Mouse (Mus musculus) embryo, embryonic 11.5 days (tissue): ENCODE results near the gene Slc25a5.

Experiments used
- DNase-seq: peaks from one replicate; pipeline ENCODE4 v3.0.0-alpha.2; 2012; ENCODE audit warnings: low read depth, low spot score

Gene Slc25a5

DNA sequence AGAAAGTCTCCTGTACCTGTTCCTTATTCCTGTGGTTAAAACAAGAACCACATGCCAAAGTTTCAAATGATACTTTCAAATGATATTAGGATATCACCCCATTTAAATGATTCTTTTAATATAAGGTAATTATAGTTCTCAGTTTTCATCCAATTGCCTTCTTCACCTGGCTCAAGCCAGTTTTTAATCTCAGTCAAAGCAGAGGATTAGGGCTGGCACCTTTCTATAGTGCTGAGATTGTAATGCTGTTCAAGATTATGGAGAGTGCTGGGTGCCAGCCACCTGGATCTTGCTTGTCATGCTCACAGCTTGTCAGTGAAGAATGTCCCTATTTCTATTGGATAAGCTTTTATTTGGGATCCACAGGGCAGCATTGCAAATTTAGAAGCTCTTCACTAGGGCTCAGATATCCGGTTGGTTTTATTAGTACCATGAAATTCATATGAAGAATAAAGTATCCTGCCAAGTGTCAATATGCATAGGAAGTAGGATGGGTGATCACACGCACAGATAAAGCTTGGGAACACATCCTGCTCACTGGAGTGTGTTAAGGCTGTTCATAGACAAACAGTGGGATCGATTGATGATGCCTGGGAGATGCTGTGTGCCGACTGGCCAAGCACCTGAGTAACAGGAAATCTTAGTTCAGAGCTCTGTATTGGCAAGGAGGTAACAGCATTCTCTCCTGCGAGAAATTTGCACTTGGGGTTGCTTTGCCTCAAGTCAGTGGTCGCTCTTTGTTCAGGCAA lies 3.9 kb downstream of the Slc25a5 start:
- no peak for DNase-seq

DNA sequence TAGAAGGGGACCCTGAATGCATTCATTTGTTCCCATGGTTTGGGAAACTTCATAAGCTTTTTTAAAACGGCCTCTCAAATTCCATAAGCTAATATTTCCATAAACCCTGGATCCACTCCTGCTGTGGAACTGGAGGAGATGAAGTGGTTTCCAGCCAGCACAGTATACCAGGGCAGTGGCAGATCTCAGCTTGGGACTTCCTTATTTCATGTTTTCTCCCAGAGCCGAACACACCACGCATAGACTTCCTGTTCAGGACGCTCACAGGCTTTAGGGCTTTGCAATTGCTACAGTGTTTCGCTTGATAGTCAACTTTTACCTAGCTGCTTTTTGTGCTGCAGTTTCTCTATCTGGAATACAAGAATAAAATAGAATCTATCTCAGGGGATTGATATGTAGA lies 7.7 kb downstream of the Slc25a5 start:
- no peak for DNase-seq

DNA sequence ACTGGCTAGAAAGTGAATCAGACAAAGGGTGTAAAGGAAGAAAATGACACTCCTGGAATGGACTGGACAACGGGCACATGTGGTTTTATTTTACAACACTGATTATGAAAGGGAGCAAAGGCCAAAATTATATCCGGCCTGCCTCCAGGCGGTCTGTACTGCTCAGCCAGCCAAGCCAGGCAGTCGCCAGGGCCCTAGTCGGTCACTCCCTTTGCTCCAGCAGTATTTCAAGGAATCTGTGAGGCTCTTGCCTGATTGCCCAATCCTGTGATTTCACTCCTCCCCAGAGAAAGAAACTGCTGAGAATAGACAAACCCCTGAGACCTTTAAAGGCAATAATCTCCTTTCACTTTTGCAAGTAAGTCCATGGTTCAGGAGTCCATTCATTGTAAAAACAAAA lies 8.7 kb downstream of the Slc25a5 start:
- no peak for DNase-seq

DNA sequence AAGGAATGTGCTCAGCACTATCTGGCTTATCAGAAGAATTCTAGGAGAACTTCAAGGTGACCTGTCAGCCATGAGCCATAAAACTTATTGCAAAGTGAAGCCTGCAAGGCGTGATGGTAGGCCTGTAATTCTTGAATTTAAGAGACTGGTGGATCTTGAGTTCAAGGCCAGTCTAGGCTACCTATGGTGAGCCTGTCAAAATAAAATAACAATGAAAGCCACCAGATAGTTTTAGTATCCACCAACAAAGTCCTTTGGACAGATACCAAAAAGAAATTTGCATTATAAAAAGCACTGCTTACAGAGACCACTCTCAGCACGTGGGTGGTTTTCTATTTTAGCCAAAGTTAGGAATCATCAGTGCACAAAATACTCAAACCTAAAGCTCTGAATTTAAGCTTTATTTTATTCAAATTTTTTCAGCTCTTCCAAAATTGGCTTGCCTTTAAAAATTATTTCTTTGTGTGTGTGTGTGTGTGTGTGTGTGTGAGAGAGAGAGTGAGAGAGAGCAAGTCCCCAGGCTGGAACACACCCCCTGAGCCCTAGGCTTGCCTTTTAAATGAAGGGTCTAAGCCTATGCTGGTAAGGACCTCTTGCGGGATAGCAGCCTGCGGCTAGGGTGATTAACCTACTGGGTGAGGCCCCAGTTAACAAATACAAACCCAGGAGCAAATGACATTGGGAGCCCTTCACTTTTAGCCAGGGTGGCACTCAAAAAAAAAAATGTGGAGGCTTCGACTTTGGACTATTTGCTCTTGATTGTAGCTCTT lies 10.2 kb downstream of the Slc25a5 start:
- DNase-seq: no peak

DNA sequence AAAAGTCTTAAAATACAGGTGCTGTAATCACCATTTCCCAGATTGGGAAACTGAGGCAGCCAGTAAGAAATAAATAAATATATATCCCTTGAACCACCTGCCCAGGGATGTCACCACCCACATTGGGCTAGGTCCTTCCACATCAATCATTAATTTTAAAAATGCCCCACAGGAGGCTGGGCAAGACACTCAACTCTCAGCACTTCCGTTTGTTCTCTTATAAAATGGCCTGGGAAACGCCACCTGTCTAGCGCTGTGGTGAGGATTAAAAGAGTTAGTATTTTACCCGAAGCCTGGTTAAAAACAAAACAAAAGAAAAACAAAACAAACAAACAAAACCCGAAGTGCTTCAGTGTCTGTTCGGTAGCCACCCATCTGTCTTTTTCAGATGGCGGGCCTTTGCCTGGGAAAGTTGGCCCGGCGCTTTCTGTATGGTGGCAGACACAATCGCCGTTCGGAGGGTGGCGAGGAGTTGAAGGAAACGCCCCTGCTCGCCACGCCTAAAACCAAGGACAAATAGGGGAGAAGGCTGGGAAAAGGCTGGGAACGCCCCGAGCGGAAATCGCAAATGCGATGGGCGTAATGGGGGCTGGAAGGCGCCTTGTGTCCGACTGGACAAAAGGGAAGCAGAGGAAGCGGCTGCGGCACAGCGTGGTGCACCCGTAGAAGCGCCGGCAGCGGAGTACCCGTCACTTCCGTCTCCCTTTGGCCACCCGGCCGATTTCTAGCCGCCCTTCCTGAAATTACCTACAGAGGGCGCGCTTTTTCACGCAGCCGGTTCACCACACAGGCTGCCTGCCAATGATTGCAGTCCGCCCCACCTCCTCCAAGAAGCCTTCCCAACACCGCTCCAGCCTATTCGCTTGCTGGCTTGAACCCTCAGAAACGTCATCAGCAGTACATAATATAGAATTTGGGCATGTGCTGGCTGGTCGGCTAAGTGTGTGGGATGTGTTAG lies 12.2 kb downstream of the Slc25a5 start:
- peak; percentile 67 for DNase-seq

DNA sequence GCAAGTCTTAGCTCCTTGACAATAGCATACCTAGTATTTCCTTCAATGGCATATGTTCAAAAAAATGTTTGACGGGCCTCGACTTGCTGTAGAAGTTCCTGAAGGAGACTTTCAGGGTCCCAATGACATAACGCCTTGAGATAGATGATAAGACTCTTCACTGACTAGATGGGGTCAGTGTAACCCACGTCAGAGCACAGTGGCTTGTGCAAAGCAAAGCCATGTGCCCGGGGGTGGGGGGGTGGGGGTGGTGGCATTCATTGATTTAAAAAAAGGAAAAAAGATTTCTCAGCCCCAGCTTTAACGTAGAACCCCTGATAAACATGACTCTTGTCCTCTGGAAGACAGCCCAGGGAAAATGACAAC lies 12.8 kb downstream of the Slc25a5 start:
- DNase-seq: no peak

DNA sequence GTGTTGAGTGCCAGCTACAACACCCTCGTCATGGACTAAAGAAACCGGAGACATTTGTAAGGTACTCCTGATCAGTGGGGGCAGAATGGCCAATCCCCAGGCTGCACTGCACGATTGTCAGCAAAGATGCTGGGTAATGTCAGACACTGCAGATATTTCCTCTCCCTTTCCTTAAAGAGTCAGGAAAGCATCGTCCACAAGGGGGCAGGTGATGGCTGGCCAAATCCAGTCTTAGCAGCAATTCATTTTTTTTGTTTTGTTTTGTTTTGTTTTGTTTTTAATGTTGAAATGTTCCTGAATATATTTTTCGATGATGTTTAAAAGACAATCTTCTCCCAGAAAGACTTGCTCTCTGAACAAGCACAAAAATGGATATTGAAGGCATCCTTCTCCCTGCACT lies 15.9 kb downstream of the Slc25a5 start:
- DNase-seq: no peak

DNA sequence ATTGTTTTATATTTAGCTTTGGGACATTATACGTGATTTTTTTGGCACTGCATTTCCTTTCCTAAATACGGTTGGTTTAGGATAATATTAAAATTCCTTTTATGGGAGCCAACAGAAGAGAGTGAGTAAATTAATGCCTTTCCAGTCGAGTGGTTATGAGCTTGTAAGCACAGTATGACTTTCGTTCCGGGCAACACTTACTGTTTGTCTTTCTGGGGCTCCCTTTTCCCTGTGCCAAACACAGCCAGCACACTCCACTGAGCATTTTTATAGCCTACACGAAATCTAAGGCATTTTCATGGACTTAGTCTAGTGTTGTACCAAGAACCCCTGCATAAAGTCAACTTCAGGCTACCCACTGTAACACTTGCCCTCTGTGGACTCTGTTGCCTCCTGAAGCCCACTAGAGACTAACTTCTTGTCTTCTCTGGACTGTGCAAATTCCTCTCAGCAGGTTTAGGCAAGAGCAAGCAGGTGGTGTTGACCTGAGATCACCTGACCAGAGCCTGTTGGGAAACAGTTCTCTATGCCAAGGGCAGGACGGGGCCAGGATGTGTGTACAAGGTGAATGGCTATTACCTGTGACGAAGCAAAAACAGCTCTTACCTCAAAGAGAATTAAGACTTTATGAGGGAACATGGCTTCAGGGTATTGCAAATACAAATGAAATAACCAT lies 18.8 kb downstream of the Slc25a5 start:
- DNase-seq: no peak

DNA sequence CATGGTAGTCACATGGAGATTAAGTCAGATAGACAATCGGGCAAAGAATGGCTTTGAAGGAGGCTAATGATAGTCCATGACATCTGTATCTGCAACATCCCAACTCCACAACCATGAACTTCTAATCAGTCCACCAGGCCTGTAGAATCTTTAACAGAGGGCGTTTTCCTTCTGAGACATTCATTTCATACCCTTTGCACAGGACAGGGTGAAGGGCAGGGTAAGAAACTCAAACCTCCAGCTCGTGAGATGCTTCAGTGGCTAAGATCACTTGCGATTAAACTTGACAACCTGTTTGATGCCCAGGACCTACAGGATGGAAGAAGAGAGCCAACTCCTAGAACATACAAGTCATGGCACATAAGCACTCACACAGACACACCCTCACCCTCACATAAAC lies 19.6 kb downstream of the Slc25a5 start:
- DNase-seq: no peak

DNA sequence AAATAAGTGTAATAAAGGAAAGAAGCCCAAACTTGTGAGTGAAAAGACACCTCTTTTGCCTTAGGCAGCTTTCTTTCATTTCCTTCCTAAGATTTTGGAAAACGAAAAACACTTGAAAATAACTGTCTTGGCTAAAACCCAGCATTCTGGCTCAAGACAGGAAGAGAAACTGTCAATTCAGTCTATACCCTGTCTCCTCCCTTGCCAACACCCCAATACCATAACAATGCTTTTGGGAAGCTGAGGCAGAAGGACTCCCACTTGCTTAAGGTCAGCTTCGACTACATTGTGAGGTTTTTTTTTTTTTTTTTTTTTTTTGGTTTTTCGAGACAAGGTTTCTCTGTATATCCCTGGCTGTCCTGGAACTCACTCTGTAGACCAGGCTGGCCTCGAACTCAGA lies 20.0 kb downstream of the Slc25a5 start:
- DNase-seq: no peak

DNA sequence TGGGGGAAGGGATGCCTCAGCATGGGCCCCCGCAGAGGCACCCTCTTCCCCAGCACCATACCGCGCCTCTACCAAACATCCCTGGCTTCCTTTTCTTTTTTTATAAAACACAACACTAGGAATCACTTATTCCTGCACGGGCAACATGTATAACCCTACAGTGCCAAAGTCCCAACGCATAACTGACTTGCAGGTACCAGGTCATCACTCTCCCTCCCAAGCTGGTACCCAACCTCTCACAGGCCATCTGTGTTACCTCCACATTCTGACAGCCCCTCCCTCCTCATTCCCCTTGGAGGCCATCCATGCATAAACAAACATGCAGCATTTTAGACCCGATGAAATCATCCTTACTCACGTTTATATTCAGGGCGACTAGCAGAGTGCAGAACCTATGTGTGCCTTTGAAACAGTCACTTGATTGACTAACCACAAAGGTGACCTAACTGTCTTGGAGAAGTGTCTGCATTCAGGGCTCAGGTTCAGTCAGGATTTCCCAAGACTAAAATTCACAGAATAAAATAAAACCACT lies 21.0 kb downstream of the Slc25a5 start:
- DNase-seq: no peak

DNA sequence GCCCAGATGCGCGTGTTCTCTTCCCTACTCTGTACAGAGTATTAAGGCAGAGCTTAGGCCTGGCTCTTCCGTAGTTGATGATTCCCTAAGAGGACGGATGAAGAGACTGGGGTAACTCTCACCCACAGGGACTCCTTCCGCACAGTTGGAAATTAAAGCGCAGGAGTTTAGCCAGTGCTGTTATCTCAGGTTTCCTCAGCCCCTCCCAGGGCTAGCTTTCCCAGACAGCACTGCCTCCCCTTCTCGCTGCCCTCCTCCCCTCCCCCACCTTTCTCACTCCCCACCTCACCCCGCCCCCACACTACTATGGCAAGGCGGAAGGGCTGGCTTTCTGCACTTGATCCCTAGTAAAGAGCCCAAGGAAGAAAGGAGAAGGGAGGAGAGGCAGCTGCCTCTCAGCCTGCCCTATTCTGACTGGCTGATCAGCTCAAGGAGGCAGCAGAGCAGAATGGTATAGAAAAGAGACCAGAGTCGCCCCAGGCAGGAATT lies 21.5 kb downstream of the Slc25a5 start:
- DNase-seq: no peak

DNA sequence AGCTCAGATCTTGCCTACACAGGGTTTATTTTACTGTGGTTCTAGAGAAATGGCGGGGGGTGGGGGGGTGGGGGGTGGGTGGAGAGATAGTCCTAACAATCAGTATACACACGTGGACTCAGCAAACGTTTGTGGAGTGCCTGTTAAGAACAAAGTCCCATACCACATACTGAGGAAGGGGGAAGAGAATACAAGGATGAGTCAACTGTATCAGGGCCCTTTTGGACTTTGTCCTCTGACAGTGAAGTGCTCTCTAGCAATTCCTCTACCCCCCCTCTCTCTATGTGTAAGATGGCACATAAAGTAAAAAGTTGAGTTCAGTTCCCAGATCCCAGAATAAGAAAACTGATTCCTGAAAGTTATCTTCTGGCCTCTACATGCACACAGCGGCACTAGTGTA lies 24.1 kb downstream of the Slc25a5 start:
- no peak for DNase-seq

DNA sequence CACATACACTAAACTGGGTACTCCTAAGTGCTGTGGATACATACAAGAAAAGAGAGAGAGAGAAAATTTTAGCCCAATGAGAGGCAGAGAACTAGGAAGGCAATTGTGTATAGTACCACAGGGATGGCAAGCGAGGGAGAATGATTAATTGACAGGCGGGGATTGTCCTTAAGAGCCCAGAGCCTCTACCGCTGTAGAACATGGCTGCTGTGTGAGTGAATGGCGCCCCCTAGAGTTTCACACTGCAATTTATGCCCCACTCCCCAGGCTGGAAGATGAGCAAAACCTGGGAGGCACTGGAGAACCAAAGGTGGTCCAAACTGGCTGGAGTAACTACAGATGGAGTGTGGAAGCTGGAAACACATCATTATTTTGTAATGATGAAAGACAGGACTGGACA lies 24.8 kb downstream of the Slc25a5 start:
- DNase-seq: no peak

DNA sequence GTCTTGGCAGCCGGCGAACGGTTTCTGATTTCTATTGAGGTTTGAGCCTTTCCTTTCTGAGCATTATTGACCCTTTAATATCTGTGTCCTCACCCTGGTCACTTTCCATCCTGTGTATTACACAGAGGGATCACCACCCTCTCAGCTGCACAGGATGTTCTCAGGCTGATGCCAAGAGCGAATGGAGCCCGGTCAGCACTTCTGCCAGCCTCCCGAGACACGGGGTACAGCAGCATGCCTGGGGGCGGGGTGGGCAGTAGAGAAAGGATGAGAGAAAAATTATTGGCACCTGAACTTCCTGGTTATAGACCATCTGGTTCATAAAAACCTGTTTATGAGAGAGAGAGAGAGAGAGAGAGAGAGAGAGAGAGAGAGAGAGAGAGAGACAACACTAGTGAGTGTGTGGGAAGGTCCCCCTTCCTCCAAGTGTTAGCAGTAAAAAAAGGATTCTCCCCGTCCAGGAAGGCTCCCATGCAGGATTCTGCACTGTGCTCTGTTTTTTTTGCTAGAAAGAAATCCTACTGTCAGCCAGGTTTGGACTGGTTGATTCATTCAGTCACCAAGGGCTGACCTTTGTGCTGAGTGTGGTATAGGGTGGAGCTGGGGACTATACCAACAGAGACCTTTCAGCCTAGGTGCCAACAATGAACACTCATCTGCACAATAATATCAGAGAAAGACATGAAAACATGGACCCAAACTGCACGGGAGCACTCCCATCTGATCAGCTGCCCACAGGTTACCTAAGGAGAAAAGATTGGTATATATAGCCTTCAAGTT lies 28.7 kb downstream of the Slc25a5 start:
- DNase-seq: no peak

DNA sequence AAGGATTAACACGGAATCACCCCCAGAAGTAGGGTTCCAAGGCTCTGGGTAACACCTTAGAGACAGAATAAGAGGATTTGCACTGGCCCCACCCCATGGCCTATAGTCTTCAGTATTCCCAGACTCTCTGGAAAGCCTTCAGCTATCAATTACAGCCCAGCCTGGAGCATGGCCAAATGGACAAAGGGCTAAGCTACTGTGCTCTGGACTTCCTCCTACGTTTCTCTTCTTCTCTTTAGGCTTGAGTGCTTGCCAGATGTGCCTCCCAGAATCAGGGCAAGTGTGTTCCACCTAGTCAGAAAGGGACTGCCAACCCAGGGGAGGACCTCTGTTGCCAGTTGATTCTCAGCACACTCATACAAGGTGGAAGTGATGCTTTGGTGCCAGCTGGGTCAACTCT lies 29.6 kb downstream of the Slc25a5 start:
- no peak for DNase-seq

DNA sequence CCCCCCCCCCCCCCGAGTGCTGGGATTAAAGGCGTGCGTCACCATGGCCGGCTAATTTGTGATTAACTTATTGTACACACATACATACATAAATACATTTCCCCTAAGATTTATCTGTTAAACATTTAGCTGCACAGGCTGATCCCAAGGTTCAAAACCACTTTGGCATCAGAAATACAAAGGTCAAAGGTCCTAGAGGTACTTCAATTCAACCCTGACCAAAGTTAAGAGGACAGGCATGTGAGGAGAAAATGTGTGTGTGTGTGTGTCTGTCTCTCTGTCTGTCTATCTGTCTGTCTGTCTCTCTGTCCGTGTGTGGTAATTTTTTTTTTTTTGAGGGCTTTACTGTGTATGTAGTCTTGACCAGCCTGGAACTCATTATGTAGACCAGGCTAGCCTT lies 31.4 kb downstream of the Slc25a5 start:
- no peak for DNase-seq

DNA sequence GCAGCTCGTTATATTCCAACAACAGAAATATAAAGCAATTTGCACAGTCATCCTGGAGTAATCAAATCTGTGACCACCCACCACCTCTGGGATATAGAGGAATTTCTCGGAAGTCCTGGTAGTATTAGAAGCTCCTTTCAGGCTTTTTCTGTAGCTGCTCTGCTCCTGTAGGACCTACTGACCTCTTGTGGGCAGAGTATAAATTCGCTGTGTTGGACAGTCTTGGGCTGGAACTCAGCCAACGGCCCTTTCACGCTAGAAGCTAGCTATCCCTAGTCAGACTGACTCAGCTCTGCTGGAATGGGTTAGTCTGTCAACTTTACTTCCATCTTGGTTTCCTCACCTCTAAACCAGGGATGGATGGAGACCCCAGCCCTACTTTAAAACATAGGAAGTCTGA lies 34.8 kb downstream of the Slc25a5 start:
- DNase-seq: no peak

DNA sequence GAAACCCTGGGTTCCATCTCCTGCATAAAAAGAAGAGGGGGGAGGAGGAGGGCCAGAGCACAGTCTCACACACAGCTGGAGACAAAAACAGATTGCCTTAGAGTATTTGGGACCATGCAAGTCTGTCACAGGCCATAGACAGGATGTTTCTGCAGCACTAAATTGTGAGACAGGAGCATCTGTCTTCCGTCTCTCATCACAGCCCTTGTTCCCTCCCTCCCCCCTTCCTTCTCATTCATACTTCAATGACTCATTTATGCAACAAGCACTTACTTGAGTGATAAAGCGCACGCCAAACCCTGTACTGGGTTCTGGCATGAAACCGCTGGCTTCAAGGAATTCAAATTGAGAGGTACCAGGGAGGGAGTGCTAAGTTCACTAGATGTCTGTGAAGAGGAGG lies 36.2 kb downstream of the Slc25a5 start:
- DNase-seq: no peak

DNA sequence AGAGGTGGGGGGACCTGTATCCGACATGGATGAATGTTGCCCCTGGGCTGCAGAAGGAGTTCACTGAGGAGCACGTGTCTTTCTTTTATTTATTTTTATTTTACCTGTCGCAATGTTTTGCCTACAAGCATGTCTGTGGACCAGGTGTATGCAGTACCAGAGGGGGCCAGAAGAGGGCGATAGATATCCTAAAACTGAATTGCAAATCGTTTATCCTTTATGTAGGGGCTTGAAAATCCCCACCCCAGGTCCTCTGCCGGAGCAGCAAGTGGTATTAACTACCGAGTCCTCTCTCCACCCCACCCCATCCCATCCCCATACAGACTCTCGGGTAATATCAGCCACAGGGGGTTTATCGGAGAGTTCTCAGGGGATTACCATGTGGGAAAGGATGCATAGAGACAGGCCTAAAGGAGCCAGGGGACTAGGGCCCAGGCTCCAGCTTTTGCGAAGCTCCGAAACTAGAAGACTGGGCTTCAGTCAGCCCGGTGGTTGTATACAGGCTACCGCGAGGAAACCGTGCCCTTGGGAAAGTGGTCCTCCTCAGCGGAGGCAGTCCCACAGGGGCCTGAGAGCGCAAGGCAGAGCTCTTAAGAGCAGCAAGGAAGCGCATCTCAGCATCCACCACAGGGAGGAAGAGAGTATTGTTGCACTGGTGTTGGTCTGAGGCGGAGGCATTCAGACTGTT lies 38.1 kb downstream of the Slc25a5 start:
- DNase-seq: peak; percentile 44
